Mouse (Mus musculus) CH12.LX (cell line): ENCODE data around the gene Ifi204. TPM values are rescaled to one million over a fixed set of nuclear protein-coding genes. Genes with fewer than 3 reads are reported as not detected.
A peak's percentile ranks its signal among the peaks of the same experiment; 100 is the strongest.

ENCODE experiments used
- DNase-seq: peaks from one replicate; pipeline ENCODE4 v3.0.0-alpha.2; 2013; ENCODE audit errors: extremely low read depth
- H3K27ac ChIP-seq: 2 replicates; pipeline ENCODE4 v1.5.1; 2012; ENCODE audit warnings: low read depth, mild to moderate bottlenecking, control low read depth, moderate library complexity; ENCODE audit not compliant: insufficient read depth
- H3K27me3 ChIP-seq: replicated peaks from 2 replicates; pipeline ENCODE3; 2012; ENCODE audit warnings: inconsistent platforms
- H3K36me3 ChIP-seq, 2 experiments: replicated peaks in 1 of 2; 2 replicates each; pipeline versions ENCODE3 to v1.6.1; 2012; ENCODE audit warnings: inconsistent platforms in 1 of 2, low read length in 1 of 2, mild to moderate bottlenecking in 1 of 2, mixed read lengths in 1 of 2, moderate library complexity in 1 of 2; ENCODE audit not compliant: control insufficient read depth in 1 of 2, insufficient read depth in 1 of 2
- H3K4me1 ChIP-seq, 2 experiments: 2 replicates each; pipeline ENCODE4 v1.6.1; 2012; ENCODE audit warnings: inconsistent platforms in 1 of 2, moderate library complexity in 1 of 2; ENCODE audit not compliant: insufficient read depth in 2 of 2, control insufficient read depth in 1 of 2
- H3K4me2 ChIP-seq: 2 replicates; pipeline ENCODE4 v1.6.1; 2012; ENCODE audit warnings: low read depth, mild to moderate bottlenecking, control low read depth; ENCODE audit not compliant: poor library complexity, insufficient read depth, severe bottlenecking
- H3K4me3 ChIP-seq, 3 experiments: fragments of 150-350 bp in 1 of 3; sonication (generic) in 1 of 3; replicated peaks in 1 of 3; 2 replicates each; pipeline versions ENCODE3 to v1.5.1; 2011 to 2012; ENCODE audit warnings: low read depth in 2 of 3, low read length in 2 of 3, mild to moderate bottlenecking in 2 of 3, moderate library complexity in 2 of 3, control low read depth in 1 of 3, improper control_type of control experiment in 1 of 3, inconsistent platforms in 1 of 3, mixed read lengths in 1 of 3; ENCODE audit not compliant: poor library complexity in 1 of 3
- H3K79me2 ChIP-seq: replicated peaks from 2 replicates; pipeline ENCODE4 v1.6.1; 2012; ENCODE audit warnings: mild to moderate bottlenecking, moderate library complexity; ENCODE audit not compliant: control insufficient read depth, poor library complexity, insufficient read depth, severe bottlenecking; ENCODE audit errors: extremely low read depth
- H3K9ac ChIP-seq: 2 replicates; pipeline ENCODE4 v1.6.1; 2012; ENCODE audit warnings: low read depth, mild to moderate bottlenecking, control low read depth, moderate library complexity; ENCODE audit not compliant: insufficient read depth
- H3K9me3 ChIP-seq: replicated peaks from 2 replicates; pipeline ENCODE3; 2012; ENCODE audit warnings: low read length, inconsistent platforms, mixed read lengths
- BHLHE40 ChIP-seq: IDR thresholded peaks from 2 replicates; pipeline ENCODE4 v1.6.1; 2011; ENCODE audit warnings: mild to moderate bottlenecking, low read depth, low read length, improper control_type of control experiment
- CHD1 ChIP-seq: IDR thresholded peaks from 2 replicates; pipeline ENCODE4 v1.6.1; 2012; ENCODE audit warnings: low read depth, low read length, improper control_type of control experiment, inconsistent platforms
- CHD2 ChIP-seq: IDR thresholded peaks from 2 replicates; pipeline ENCODE4 v1.6.1; 2011; ENCODE audit warnings: low read length, improper control_type of control experiment
- E2F4 ChIP-seq: IDR thresholded peaks from 2 replicates; pipeline ENCODE4 v1.6.1; 2011; ENCODE audit warnings: low read depth, low read length, improper control_type of control experiment; ENCODE audit not compliant: insufficient replicate concordance
- ELF1 ChIP-seq: IDR thresholded peaks from 2 replicates; pipeline ENCODE4 v1.6.1; 2014; ENCODE audit warnings: low read depth, mild to moderate bottlenecking, inconsistent platforms, low read length, improper control_type of control experiment
- EP300 ChIP-seq: IDR thresholded peaks from 2 replicates; pipeline ENCODE4 v1.6.1; 2011; ENCODE audit warnings: low read length, improper control_type of control experiment
- ETS1 ChIP-seq: conservative IDR thresholded peaks from 2 replicates; pipeline ENCODE4 v1.6.1; 2012; ENCODE audit warnings: low read depth, mild to moderate bottlenecking, inconsistent platforms, low read length, improper control_type of control experiment, moderate library complexity
- GABPA ChIP-seq: IDR thresholded peaks from 2 replicates; pipeline ENCODE4 v1.6.1; 2012; ENCODE audit warnings: low read depth, low read length, improper control_type of control experiment, inconsistent platforms; ENCODE audit not compliant: insufficient replicate concordance
- IRF4 ChIP-seq: IDR thresholded peaks from 2 replicates; pipeline ENCODE4 v1.6.1; 2014; ENCODE audit warnings: low read depth, mild to moderate bottlenecking, inconsistent platforms, low read length, improper control_type of control experiment
- JUN ChIP-seq: IDR thresholded peaks from 2 replicates; pipeline ENCODE4 v1.6.1; 2011; ENCODE audit warnings: low read depth, mild to moderate bottlenecking, low read length, improper control_type of control experiment, moderate library complexity; ENCODE audit not compliant: insufficient read depth
- JUND ChIP-seq: conservative IDR thresholded peaks from 2 replicates; pipeline ENCODE4 v1.6.1; 2011; ENCODE audit warnings: low read depth, low read length, improper control_type of control experiment
- MAFK ChIP-seq: IDR thresholded peaks from 2 replicates; pipeline ENCODE4 v1.6.1; 2011; ENCODE audit warnings: low read length, improper control_type of control experiment; ENCODE audit not compliant: insufficient replicate concordance
- MAX ChIP-seq: IDR thresholded peaks from 2 replicates; pipeline ENCODE4 v1.6.1; 2011; ENCODE audit warnings: low read length, improper control_type of control experiment
- MEF2A ChIP-seq: IDR thresholded peaks from 2 replicates; pipeline ENCODE4 v1.6.1; 2014; ENCODE audit warnings: low read depth, mild to moderate bottlenecking, inconsistent platforms, low read length, improper control_type of control experiment, borderline replicate concordance
- MYC ChIP-seq: IDR thresholded peaks from 2 replicates; pipeline ENCODE4 v1.6.1; 2011; ENCODE audit warnings: low read depth, mild to moderate bottlenecking, improper control_type of control experiment, low read length
- PAX5 ChIP-seq: IDR thresholded peaks from 2 replicates; pipeline ENCODE4 v1.6.1; 2012; ENCODE audit warnings: low read length, inconsistent platforms, mixed read lengths
- POLR2A ChIP-seq: IDR thresholded peaks from 2 replicates; pipeline ENCODE4 v1.6.1; 2011; ENCODE audit warnings: low read depth, mild to moderate bottlenecking, improper control_type of control experiment, low read length
- RCOR1 ChIP-seq: conservative IDR thresholded peaks from 2 replicates; pipeline ENCODE4 v1.6.1; 2012; ENCODE audit warnings: low read depth, mild to moderate bottlenecking, inconsistent platforms, low read length, improper control_type of control experiment
- SIN3A ChIP-seq: IDR thresholded peaks from 2 replicates; pipeline ENCODE4 v1.6.1; 2012; ENCODE audit warnings: low read length, improper control_type of control experiment, inconsistent platforms
- SMC3 ChIP-seq: IDR thresholded peaks from 2 replicates; pipeline ENCODE4 v1.6.1; 2011; ENCODE audit warnings: low read depth, low read length, improper control_type of control experiment
- TCF12 ChIP-seq: IDR thresholded peaks from 2 replicates; pipeline ENCODE4 v1.6.1; 2014; ENCODE audit warnings: low read depth, mild to moderate bottlenecking, inconsistent platforms, low read length, improper control_type of control experiment
- ZC3H11A ChIP-seq: IDR thresholded peaks from 2 replicates; pipeline ENCODE4 v1.6.1; 2012; ENCODE audit warnings: low read depth, mild to moderate bottlenecking, inconsistent platforms, low read length, improper control_type of control experiment
- ZMIZ1 ChIP-seq: IDR thresholded peaks from 2 replicates; pipeline ENCODE4 v1.6.1; 2012; ENCODE audit warnings: low read depth, mild to moderate bottlenecking, inconsistent platforms, low read length, improper control_type of control experiment
- dilution Hi-C: fragments of 300-500 bp; cut with MboI; formaldehyde crosslinking; loops from 2 replicates; pipeline ENCODE4 v1.14.3; 2020; ENCODE audit warnings: low sequenced_read_pairs; ENCODE audit not compliant: extremely low pct_unique_long_range_greater_than_20kb, extremely low pct_ligation_motif_present
- in situ Hi-C: fragments of 300-500 bp; cut with MboI; formaldehyde crosslinking; loops from 3 replicates; pipeline ENCODE4 v1.14.3; 2019; ENCODE audit warnings: low sequenced_read_pairs, low pct_ligation_motif_present, low pct_unique_long_range_greater_than_20kb, mixed read lengths
- polyA plus RNA-seq: library from polyadenylated mRNA; unstranded; fragments of >175 nt; gene quantifications from 2 replicates; pipeline ENCODE4 v1.2.1, GENCODE M21; 2012; ENCODE audit warnings: low read depth; ENCODE audit not compliant: insufficient read length
- total RNA-seq, 2 experiments: library from RNA; depleted of rRNA; stranded (reverse); fragments of 300-350 nt in 1 of 2; fragments of >200 nt in 1 of 2; gene quantifications; 2 replicates each; pipeline ENCODE4 v1.2.3; 2012 to 2014

Ifi204 gene
- total and polyA plus RNA-seq, 3 experiments: 0.83 to 1.4 (median 0.94) TPM

GRCm38 (mm10) chr1:173740537-173740936 is 26.2 kb downstream of the Ifi204 start:
- H3K9me3 ChIP-seq: no peaks in the 10 kb centered on the region
- no peak for TF ChIP-seq SIN3A
- no peak for TF ChIP-seq ETS1
- no peak for TF ChIP-seq SMC3
- no peak for TF ChIP-seq JUN
- no peak for TF ChIP-seq JUND
- no peak for TF ChIP-seq GABPA
- no peak for TF ChIP-seq CHD2
- TF ChIP-seq RCOR1: no peak
- TF ChIP-seq E2F4: no peak
- TF ChIP-seq ZC3H11A: no peak
- no peak for TF ChIP-seq MYC
- no peak for TF ChIP-seq BHLHE40
- no peak for TF ChIP-seq ZMIZ1
- H3K79me2 ChIP-seq: peaks cover 2% of the 10 kb centered on the region; the same call in 1 of the 2 replicates
- no peak overlapping the region for H3K27ac ChIP-seq
- H3K4me1 ChIP-seq: peaks cover 3 to 42% of the 10 kb centered on the region in 2 experiments; a peak in 3 of 4 replicates
- no peak for DNase-seq
- no peaks in the 10 kb centered on the region for H3K27me3 ChIP-seq
- no peak overlapping the region for H3K4me2 ChIP-seq
- dilution Hi-C loops: no loop called here
- H3K9ac ChIP-seq: no peak overlapping the region
- no peaks in the 10 kb centered on the region for H3K36me3 ChIP-seq
- in situ Hi-C loops: no loop called here
- H3K4me3 ChIP-seq: peak overlapping the region in 2 of 3 experiments; percentile 13

GRCm38 (mm10) chr1:173736986-173737385 is 29.8 kb downstream of the Ifi204 start:
- in situ Hi-C loops (no loop called here), dilution Hi-C loops (no loop called here)
- peaks cover 2% of the 10 kb centered on the region; the same call in 1 of the 2 replicates for H3K79me2 ChIP-seq
- DNase-seq: peak; percentile 63
- peaks cover 0 to 5% of the 10 kb centered on the region in 2 experiments for H3K36me3 ChIP-seq
- H3K27ac ChIP-seq: no peak overlapping the region
- H3K4me3 ChIP-seq: no peak overlapping the region
- peak; percentile 95 for TF ChIP-seq ETS1
- peak; percentile 82 for TF ChIP-seq EP300
- peak; percentile 52; the same call in 1 of the 2 replicates for TF ChIP-seq JUND
- no peak for TF ChIP-seq POLR2A
- TF ChIP-seq MEF2A: peak; percentile 98
- TF ChIP-seq JUN: peak; percentile 73
- peak; percentile 82 for TF ChIP-seq BHLHE40
- 0 out of 2 replicates have a peak, but pooled peaks have one; percentile 54 for TF ChIP-seq SIN3A
- peak; percentile 77; the same call in 1 of the 2 replicates for TF ChIP-seq TCF12
- TF ChIP-seq MAX: peak; percentile 24; the same call in 1 of the 2 replicates
- 0 out of 2 replicates have a peak, but pooled peaks have one; percentile 7 for TF ChIP-seq MAFK
- peak; percentile 43 for TF ChIP-seq IRF4
- no peak for TF ChIP-seq ZC3H11A
- TF ChIP-seq CHD1: no peak
- TF ChIP-seq ELF1: peak; percentile 46; the same call in 1 of the 2 replicates
- TF ChIP-seq MYC: peak; percentile 46; the same call in 1 of the 2 replicates
- no peak for TF ChIP-seq PAX5
- peak overlapping the region; percentile 36; the same call in 1 of the 2 replicates for H3K4me2 ChIP-seq
- H3K9ac ChIP-seq: no peak overlapping the region
- peaks cover 5 to 38% of the 10 kb centered on the region in 2 experiments; a peak in 3 of 4 replicates for H3K4me1 ChIP-seq
- H3K9me3 ChIP-seq: no peaks in the 10 kb centered on the region
- no peaks in the 10 kb centered on the region for H3K27me3 ChIP-seq
